Mouse (Mus musculus) CH12.LX (cell line): ENCODE data around the gene Gm17334. TPM values are rescaled to one million over a fixed set of nuclear protein-coding genes. Genes with fewer than 3 reads are reported as not detected.

ENCODE experiments used
- DNase-seq: peaks from one replicate; pipeline ENCODE4 v3.0.0-alpha.2; 2013; ENCODE audit errors: extremely low read depth
- H3K27ac ChIP-seq: 2 replicates; pipeline ENCODE4 v1.5.1; 2012; ENCODE audit warnings: low read depth, mild to moderate bottlenecking, control low read depth, moderate library complexity; ENCODE audit not compliant: insufficient read depth
- H3K27me3 ChIP-seq: replicated peaks from 2 replicates; pipeline ENCODE3; 2012; ENCODE audit warnings: inconsistent platforms
- H3K36me3 ChIP-seq, 2 experiments: replicated peaks in 1 of 2; 2 replicates each; pipeline versions ENCODE3 to v1.6.1; 2012; ENCODE audit warnings: inconsistent platforms in 1 of 2, low read length in 1 of 2, mild to moderate bottlenecking in 1 of 2, mixed read lengths in 1 of 2, moderate library complexity in 1 of 2; ENCODE audit not compliant: control insufficient read depth in 1 of 2, insufficient read depth in 1 of 2
- H3K4me1 ChIP-seq, 2 experiments: 2 replicates each; pipeline ENCODE4 v1.6.1; 2012; ENCODE audit warnings: inconsistent platforms in 1 of 2, moderate library complexity in 1 of 2; ENCODE audit not compliant: insufficient read depth in 2 of 2, control insufficient read depth in 1 of 2
- H3K4me2 ChIP-seq: 2 replicates; pipeline ENCODE4 v1.6.1; 2012; ENCODE audit warnings: low read depth, mild to moderate bottlenecking, control low read depth; ENCODE audit not compliant: poor library complexity, insufficient read depth, severe bottlenecking
- H3K4me3 ChIP-seq, 3 experiments: fragments of 150-350 bp in 1 of 3; sonication (generic) in 1 of 3; replicated peaks in 1 of 3; 2 replicates each; pipeline versions ENCODE3 to v1.5.1; 2011 to 2012; ENCODE audit warnings: low read depth in 2 of 3, low read length in 2 of 3, mild to moderate bottlenecking in 2 of 3, moderate library complexity in 2 of 3, control low read depth in 1 of 3, improper control_type of control experiment in 1 of 3, inconsistent platforms in 1 of 3, mixed read lengths in 1 of 3; ENCODE audit not compliant: poor library complexity in 1 of 3
- H3K79me2 ChIP-seq: replicated peaks from 2 replicates; pipeline ENCODE4 v1.6.1; 2012; ENCODE audit warnings: mild to moderate bottlenecking, moderate library complexity; ENCODE audit not compliant: control insufficient read depth, poor library complexity, insufficient read depth, severe bottlenecking; ENCODE audit errors: extremely low read depth
- H3K9ac ChIP-seq: 2 replicates; pipeline ENCODE4 v1.6.1; 2012; ENCODE audit warnings: low read depth, mild to moderate bottlenecking, control low read depth, moderate library complexity; ENCODE audit not compliant: insufficient read depth
- H3K9me3 ChIP-seq: replicated peaks from 2 replicates; pipeline ENCODE3; 2012; ENCODE audit warnings: low read length, inconsistent platforms, mixed read lengths
- CHD2 ChIP-seq: IDR thresholded peaks from 2 replicates; pipeline ENCODE4 v1.6.1; 2011; ENCODE audit warnings: low read length, improper control_type of control experiment
- EP300 ChIP-seq: IDR thresholded peaks from 2 replicates; pipeline ENCODE4 v1.6.1; 2011; ENCODE audit warnings: low read length, improper control_type of control experiment
- IRF4 ChIP-seq: IDR thresholded peaks from 2 replicates; pipeline ENCODE4 v1.6.1; 2014; ENCODE audit warnings: low read depth, mild to moderate bottlenecking, inconsistent platforms, low read length, improper control_type of control experiment
- ZKSCAN1 ChIP-seq: IDR thresholded peaks from 2 replicates; pipeline ENCODE4 v1.6.1; 2012; ENCODE audit warnings: low read depth, inconsistent platforms, low read length, improper control_type of control experiment, borderline replicate concordance
- ZNF384 ChIP-seq: IDR thresholded peaks from 2 replicates; pipeline ENCODE4 v1.6.1; 2012; ENCODE audit warnings: low read depth, low read length, improper control_type of control experiment, inconsistent platforms
- dilution Hi-C: fragments of 300-500 bp; cut with MboI; formaldehyde crosslinking; loops from 2 replicates; pipeline ENCODE4 v1.14.3; 2020; ENCODE audit warnings: low sequenced_read_pairs; ENCODE audit not compliant: extremely low pct_unique_long_range_greater_than_20kb, extremely low pct_ligation_motif_present
- in situ Hi-C: fragments of 300-500 bp; cut with MboI; formaldehyde crosslinking; loops from 3 replicates; pipeline ENCODE4 v1.14.3; 2019; ENCODE audit warnings: low sequenced_read_pairs, low pct_ligation_motif_present, low pct_unique_long_range_greater_than_20kb, mixed read lengths
- polyA plus RNA-seq: library from polyadenylated mRNA; unstranded; fragments of >175 nt; gene quantifications from 2 replicates; pipeline ENCODE4 v1.2.1, GENCODE M21; 2012; ENCODE audit warnings: low read depth; ENCODE audit not compliant: insufficient read length
- total RNA-seq, 2 experiments: library from RNA; depleted of rRNA; stranded (reverse); fragments of 300-350 nt in 1 of 2; fragments of >200 nt in 1 of 2; gene quantifications; 2 replicates each; pipeline ENCODE4 v1.2.3; 2012 to 2014

The Gm17334 gene
- total and polyA plus RNA-seq, 3 experiments, result 0.47 to 0.72 TPM; not detected in 1

DNA sequence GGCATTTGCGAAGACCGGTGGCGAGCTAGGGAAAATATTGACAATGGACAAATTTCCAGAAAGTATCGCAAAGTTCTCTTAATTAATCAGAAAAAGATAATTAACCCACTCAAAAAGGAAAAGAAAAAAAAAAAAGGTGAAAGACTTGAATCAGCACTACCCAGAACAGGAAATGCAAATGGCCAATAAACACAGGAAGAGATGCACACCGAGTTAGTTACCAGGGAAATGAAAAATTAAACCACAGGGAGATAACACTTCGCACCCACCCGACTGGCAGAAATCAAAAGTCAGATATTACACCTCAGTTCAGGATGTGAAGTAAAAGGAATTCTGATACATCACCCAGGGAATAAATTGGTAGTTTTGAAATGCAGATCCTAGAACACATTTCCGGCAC is 40.7 kb downstream of the Gm17334 start:
- no peak overlapping the region for H3K4me2 ChIP-seq
- no peaks in the 10 kb centered on the region for H3K27me3 ChIP-seq
- H3K27ac ChIP-seq, result no peak overlapping the region
- H3K36me3 ChIP-seq, result no peaks in the 10 kb centered on the region
- H3K9ac ChIP-seq, result no peak overlapping the region
- TF ChIP-seq EP300 (no peak), IRF4 (no peak), ZNF384 (no peak), CHD2 (no peak)
- TF ChIP-seq, all 38 proteins: peak for 0
- Histone ChIP-seq H3K4me3 (no peak overlapping the region), H3K79me2 (no peaks in the 10 kb centered on the region), H3K9me3 (no peaks in the 10 kb centered on the region), H3K4me1 (peaks cover 5 to 32% of the 10 kb centered on the region in 2 experiments)
- dilution Hi-C loops (no loop called here), in situ Hi-C loops (no loop called here)
- DNase-seq, result no peak

DNA sequence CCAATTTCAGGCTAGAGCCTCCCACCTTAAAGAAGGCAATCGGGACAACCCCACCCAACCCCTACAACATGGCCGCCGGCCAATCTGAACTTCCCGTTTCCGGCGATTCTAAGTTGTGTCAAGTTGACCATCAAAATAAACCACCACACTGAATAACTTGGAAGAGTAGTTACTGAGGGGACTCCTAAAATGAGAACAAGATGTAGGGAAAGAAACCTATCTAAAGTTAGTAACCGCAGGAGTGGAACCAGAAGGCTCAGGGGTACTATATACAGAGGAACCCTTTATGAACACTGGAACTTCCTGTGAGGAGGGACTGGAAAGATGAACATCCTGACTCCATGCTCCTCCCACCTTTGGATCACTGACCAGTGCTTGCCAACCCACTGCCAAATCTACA is 41.5 kb downstream of the Gm17334 start:
- no peak for TF ChIP-seq ZKSCAN1
- TF ChIP-seq, all 38 proteins: peak for 0
- Histone ChIP-seq H3K4me2 (no peak overlapping the region), H3K36me3 (no peaks in the 10 kb centered on the region), H3K27ac (no peak overlapping the region), H3K9ac (no peak overlapping the region), H3K27me3 (no peaks in the 10 kb centered on the region), H3K79me2 (no peaks in the 10 kb centered on the region), H3K4me1 (peaks cover under 1 to 25% of the 10 kb centered on the region in 2 experiments; a peak in 3 of 4 replicates), H3K4me3 (no peak overlapping the region), H3K9me3 (no peaks in the 10 kb centered on the region)
- in situ Hi-C loops (no loop called here), dilution Hi-C loops (no loop called here)
- no peak for DNase-seq

Other genes starting within 250 kb of the Gm17334 start
- gene Kif3a, start 205.8 kb downstream of the Gm17334 start, total RNA-seq (2012; rRNA removed), result 11.3 and 18.3 TPM in 2 replicates
- 7.7 and 8.9 TPM in 2 replicates for gene Kif3a, start 205.8 kb downstream of the Gm17334 start, total RNA-seq (2014; rRNA removed)
- 26.5 and 27.9 TPM in 2 replicates for gene Kif3a, start 205.8 kb downstream of the Gm17334 start, polyA plus RNA-seq
- 26.3 and 35.6 TPM in 2 replicates for gene Il4, start 154.5 kb downstream of the Gm17334 start, total RNA-seq (2012; rRNA removed)
- 75.5 and 83.1 TPM in 2 replicates for gene Il4, start 154.5 kb downstream of the Gm17334 start, total RNA-seq (2014; rRNA removed)
- gene Il4, start 154.5 kb downstream of the Gm17334 start, polyA plus RNA-seq, result 19.5 and 24.5 TPM in 2 replicates
- 1.8 and 2.8 TPM in 2 replicates for gene Il13, start 138.5 kb downstream of the Gm17334 start, total RNA-seq (2012; rRNA removed)
- 3.4 and 4.8 TPM in 2 replicates for gene Il13, start 138.5 kb downstream of the Gm17334 start, total RNA-seq (2014; rRNA removed)
- gene Il13, start 138.5 kb downstream of the Gm17334 start, polyA plus RNA-seq, result 2.8 and 3.6 TPM in 2 replicates
- gene Rad50, start 65.9 kb downstream of the Gm17334 start, total RNA-seq (2012; rRNA removed), result 45.3 and 48.2 TPM in 2 replicates
- 36.0 and 39.6 TPM in 2 replicates for gene Rad50, start 65.9 kb downstream of the Gm17334 start, total RNA-seq (2014; rRNA removed)
- 53.6 and 55.2 TPM in 2 replicates for gene Rad50, start 65.9 kb downstream of the Gm17334 start, polyA plus RNA-seq
- gene Il5, start 52.4 kb downstream of the Gm17334 start, total RNA-seq (2012; rRNA removed), result not detected in 2 replicates
- gene Il5, start 52.4 kb downstream of the Gm17334 start, total RNA-seq (2014; rRNA removed), result not detected in 2 replicates
- gene Il5, start 52.4 kb downstream of the Gm17334 start, polyA plus RNA-seq, result not detected in 2 replicates
- gene Irf1, start 3.2 kb downstream of the Gm17334 start, total RNA-seq (2012; rRNA removed), result 46.4 and 64.9 TPM in 2 replicates
- 19.8 and 23.6 TPM in 2 replicates for gene Irf1, start 3.2 kb downstream of the Gm17334 start, total RNA-seq (2014; rRNA removed)
- 17.8 and 18.2 TPM in 2 replicates for gene Irf1, start 3.2 kb downstream of the Gm17334 start, polyA plus RNA-seq
- 0.88 and 2.7 TPM in 2 replicates for gene Gm12216, start 86.1 kb upstream of the Gm17334 start, total RNA-seq (2012; rRNA removed)
- 0.73 and 0.77 TPM in 2 replicates for gene Gm12216, start 86.1 kb upstream of the Gm17334 start, total RNA-seq (2014; rRNA removed)
- 0.56 and 1.1 TPM in 2 replicates for gene Gm12216, start 86.1 kb upstream of the Gm17334 start, polyA plus RNA-seq
- gene Slc22a5, start 118.5 kb upstream of the Gm17334 start, total RNA-seq (2012; rRNA removed), result 5.3 and 6.7 TPM in 2 replicates
- 6.2 and 6.4 TPM in 2 replicates for gene Slc22a5, start 118.5 kb upstream of the Gm17334 start, total RNA-seq (2014; rRNA removed)
- gene Slc22a5, start 118.5 kb upstream of the Gm17334 start, polyA plus RNA-seq, result 5.6 and 7.1 TPM in 2 replicates
- not detected in 2 replicates for gene Slc22a21, start 207.1 kb upstream of the Gm17334 start, total RNA-seq (2012; rRNA removed)
- not detected in 2 replicates for gene Slc22a21, start 207.1 kb upstream of the Gm17334 start, total RNA-seq (2014; rRNA removed)
- not detected in 2 replicates for gene Slc22a21, start 207.1 kb upstream of the Gm17334 start, polyA plus RNA-seq